Mouse (Mus musculus): ENCODE results near the gene Adam15.

Gene Adam15

DNA sequence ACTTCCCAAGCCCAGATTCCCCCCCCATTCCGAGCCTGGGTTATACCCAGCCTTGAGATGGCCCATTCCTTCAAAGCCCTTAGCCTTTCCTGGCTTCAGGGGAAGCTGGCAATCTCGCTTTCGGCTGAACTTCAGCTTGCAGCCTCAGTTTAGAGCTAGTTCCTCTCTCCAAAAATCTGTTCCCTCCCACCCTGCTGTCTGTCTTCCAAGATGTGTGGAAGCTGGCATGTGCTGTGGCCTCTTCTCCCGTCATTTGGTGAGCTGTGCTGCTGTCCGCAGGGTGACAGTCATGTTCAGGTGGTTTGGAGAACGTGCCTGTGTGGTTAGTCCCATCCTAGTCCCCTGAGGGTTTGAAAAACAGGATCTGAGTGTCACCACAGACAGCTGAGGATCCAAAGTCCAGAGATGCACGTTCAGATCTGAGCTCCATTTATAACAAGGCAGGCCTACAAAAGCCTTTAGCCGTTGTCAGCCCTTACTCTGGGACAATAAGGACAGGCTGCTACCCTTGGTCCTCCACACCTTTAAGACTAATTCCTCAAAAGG is 54.0 kb downstream of the Adam15 start:
- DNase-seq: no peak

DNA sequence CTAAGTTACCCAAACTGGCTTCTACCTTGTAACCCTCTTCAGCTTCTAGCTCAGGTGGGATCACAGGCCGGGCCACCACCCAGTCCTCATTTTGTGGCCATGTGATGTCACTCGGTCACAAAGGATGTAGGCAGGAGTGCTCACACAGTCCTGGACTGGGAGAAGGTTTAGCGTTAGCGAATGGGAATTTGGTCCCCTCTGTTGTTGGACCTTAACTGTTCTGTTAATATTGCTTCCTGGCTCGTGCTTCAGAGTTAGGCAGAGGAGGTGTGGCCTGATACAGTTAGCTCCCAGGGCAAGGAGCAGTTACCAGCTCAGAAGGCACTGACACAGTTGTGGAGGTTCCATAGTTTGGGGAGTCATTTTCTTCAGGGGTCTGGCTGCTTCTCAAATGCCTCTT is 55.6 kb downstream of the Adam15 start:
- DNase-seq: no peak

DNA sequence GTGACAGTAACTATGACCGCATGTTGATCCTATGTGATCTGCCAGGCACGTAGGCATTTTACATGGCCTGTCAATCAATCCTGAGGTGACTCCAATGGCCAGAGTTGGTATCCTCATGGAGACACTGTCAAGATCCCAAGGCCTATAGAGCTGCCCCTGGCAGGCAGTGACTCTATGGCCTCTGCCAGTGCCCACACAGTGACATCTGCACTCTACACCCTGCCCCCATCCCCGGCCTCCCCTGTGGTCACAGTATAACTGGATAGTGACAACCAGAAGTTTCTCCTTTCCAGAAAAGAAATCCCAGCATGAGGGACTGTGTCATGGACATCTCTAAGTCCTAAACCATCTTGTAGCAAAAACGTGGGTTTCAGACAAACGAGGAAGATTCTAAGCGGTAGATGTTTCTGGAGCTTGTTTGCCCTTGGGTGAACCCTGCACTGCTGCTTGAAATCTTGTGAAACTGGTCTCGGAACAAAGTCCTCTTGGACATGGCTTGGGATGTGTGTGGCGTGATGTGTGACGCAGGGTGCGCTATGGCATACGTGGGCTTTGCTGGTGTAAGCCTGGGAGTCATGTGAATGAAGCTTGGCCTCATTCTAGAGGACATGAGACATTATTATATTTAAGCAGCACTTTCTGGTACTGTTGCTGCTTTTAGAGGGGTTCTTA is 56.4 kb downstream of the Adam15 start:
- DNase-seq: no peak

DNA sequence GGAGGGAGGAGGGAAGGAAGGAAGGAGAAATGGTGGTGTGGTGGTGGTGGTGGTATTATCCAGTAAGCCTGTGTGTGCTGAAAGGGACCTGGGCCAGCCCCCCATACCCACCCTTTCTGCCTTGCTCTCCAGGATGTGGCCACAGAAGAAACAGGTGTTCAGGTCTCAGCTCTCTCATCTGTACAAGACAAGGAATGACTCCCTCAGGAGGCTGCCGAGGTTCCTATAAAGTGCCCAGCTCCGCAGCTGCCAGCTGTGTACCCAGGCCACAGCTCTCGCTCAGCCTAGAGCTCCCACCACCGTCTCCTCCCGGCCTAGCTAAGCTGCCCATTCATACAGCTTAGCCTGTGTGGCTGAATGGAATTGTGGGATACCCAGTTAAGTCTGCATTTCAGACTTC is 57.5 kb downstream of the Adam15 start:
- no peak for DNase-seq

DNA sequence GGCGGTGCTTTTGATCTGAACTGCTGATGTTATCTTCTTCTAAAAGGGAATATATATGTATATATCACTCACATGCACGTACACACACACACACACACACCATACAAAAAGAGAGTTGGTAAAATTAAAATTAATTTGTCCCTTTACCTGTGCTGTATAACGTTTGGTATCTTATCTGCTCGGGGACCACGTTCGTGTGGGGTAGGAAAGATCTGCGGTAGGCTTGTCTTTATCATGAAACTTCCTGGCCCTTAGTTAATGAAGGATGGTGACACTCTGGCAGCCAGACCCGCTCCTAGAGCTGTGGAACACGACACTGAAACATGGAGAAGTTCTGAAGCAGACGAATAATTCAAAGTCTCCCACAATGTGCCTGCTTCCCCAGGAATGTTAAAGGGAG is 57.9 kb downstream of the Adam15 start:
- DNase-seq: no peak

Measured in cerebellum, adult 8-10 months (tissue).